Mouse (Mus musculus) midbrain, embryonic 13.5 days (tissue): ENCODE measurements around the gene Anp32b. TPM values are rescaled to one million over a fixed set of nuclear protein-coding genes. Genes with fewer than 3 reads are reported as not detected.

Experiments used
- ATAC-seq: fragments of 200-750 bp; cut with Nextera tagmentation; 2 replicates; pipeline ENCODE4 v1.8.0; 2017; ENCODE audit warnings: mild to moderate bottlenecking, moderate TSS enrichment, moderate library complexity
- H3K27ac ChIP-seq: fragments of 300-500 bp; sonication (generic); 2 replicates; pipeline ENCODE4 v1.5.1; 2015; ENCODE audit warnings: inconsistent platforms, mild to moderate bottlenecking, moderate library complexity
- H3K27me3 ChIP-seq: fragments of 300-500 bp; sonication (generic); 2 replicates; pipeline ENCODE4 v1.6.1; 2015; ENCODE audit warnings: mild to moderate bottlenecking, inconsistent platforms
- H3K36me3 ChIP-seq: fragments of 300-500 bp; sonication (generic); 2 replicates; pipeline ENCODE4 v1.6.1; 2015; ENCODE audit warnings: mild to moderate bottlenecking, inconsistent platforms
- H3K4me1 ChIP-seq: fragments of 300-500 bp; sonication (generic); replicated peaks from 2 replicates; pipeline ENCODE4 v1.6.1; 2015; ENCODE audit warnings: inconsistent platforms
- H3K4me2 ChIP-seq: fragments of 300-500 bp; sonication (generic); replicated peaks from 2 replicates; pipeline ENCODE4 v1.6.1; 2015; ENCODE audit warnings: moderate library complexity, mild to moderate bottlenecking, inconsistent platforms
- H3K4me3 ChIP-seq: fragments of 300-500 bp; sonication (generic); replicated peaks from 2 replicates; pipeline ENCODE4 v1.5.1; 2015; ENCODE audit warnings: mild to moderate bottlenecking, inconsistent platforms
- H3K9ac ChIP-seq: fragments of 300-500 bp; sonication (generic); replicated peaks from 2 replicates; pipeline ENCODE4 v1.6.1; 2015; ENCODE audit warnings: mild to moderate bottlenecking, inconsistent platforms
- H3K9me3 ChIP-seq: fragments of 300-500 bp; sonication (generic); 2 replicates; pipeline ENCODE4 v1.6.1; 2016; ENCODE audit warnings: mild to moderate bottlenecking, inconsistent platforms
- WGBS: fragments of 180-500 bp; shearing (Covaris S2); methylation state at CpG from one replicate; pipeline ENCODE4 v1.1.7; 2015; 5-methylcytosine and 5-hydroxymethylcytosine counted together
- polyA plus RNA-seq: library from polyadenylated mRNA; unstranded; fragments of >200 nt; fragmentation: Nextera tagmentation; extraction: Ambion mirVana; gene quantifications from 2 replicates; pipeline ENCODE4 v1.2.1, GENCODE M21; 2015

The Anp32b gene
- polyA plus RNA-seq, 1 experiment from 2014 or later, result 136 TPM

- Histone ChIP-seq H3K4me2 (no peak overlapping the region), H3K27ac (no peak overlapping the region), H3K9ac (no peak overlapping the region), H3K4me1 (no peaks in the 10 kb centered on the region), H3K4me3 (no peak overlapping the region), H3K36me3 (peaks cover 62% of the 10 kb centered on the region), H3K27me3 (no peaks in the 10 kb centered on the region), H3K9me3 (no peaks in the 10 kb centered on the region)
- 0 out of 2 replicates have a peak, but pooled peaks have one; percentile 58 for ATAC-seq
- WGBS, result 31% methylated on average over 4 of the region's 4 CpGs
These were observed 46.7 kb downstream of the Anp32b start for GRCm38 (mm10) chr4:46497286-46497892.

- H3K36me3 ChIP-seq, result peaks cover 59% of the 10 kb centered on the region
- no peak for ATAC-seq
- no peak overlapping the region for H3K4me2 ChIP-seq
- H3K9me3 ChIP-seq, result no peaks in the 10 kb centered on the region
- H3K27ac ChIP-seq, result no peak overlapping the region
- WGBS, result 70% methylated on average over 3 of the region's 3 CpGs
- H3K9ac ChIP-seq, result no peak overlapping the region
- no peak overlapping the region for H3K4me3 ChIP-seq
- H3K4me1 ChIP-seq, result no peaks in the 10 kb centered on the region
- H3K27me3 ChIP-seq, result no peaks in the 10 kb centered on the region
These were observed 47.8 kb downstream of the Anp32b start for GRCm38 (mm10) chr4:46498511-46498910.

- no peaks in the 10 kb centered on the region for H3K4me1 ChIP-seq
- H3K4me3 ChIP-seq, result no peak overlapping the region
- H3K36me3 ChIP-seq, result peaks cover 54% of the 10 kb centered on the region
- 13% methylated on average over 4 of the region's 4 CpGs for WGBS
- H3K9me3 ChIP-seq, result no peaks in the 10 kb centered on the region
- no peak overlapping the region for H3K9ac ChIP-seq
- H3K27ac ChIP-seq, result no peak overlapping the region
- H3K27me3 ChIP-seq, result no peaks in the 10 kb centered on the region
- H3K4me2 ChIP-seq, result no peak overlapping the region
- ATAC-seq, result no peak
These were observed 48.3 kb downstream of the Anp32b start for GRCm38 (mm10) chr4:46498976-46499375.

- Histone ChIP-seq H3K36me3 (peaks cover 31% of the 10 kb centered on the region), H3K4me2 (no peak overlapping the region), H3K9me3 (no peaks in the 10 kb centered on the region), H3K27ac (no peak overlapping the region), H3K4me1 (0 out of 2 replicates have a peak, but pooled peaks cover 8% of the 10 kb centered on the region), H3K9ac (no peak overlapping the region), H3K4me3 (no peak overlapping the region), H3K27me3 (peaks cover 19% of the 10 kb centered on the region)
- ATAC-seq, result no peak
- 74% methylated on average over 16 of the region's 16 CpGs for WGBS
These were observed 52.2 kb downstream of the Anp32b start for GRCm38 (mm10) chr4:46502606-46503502.

GRCm38 (mm10) chr4:46503881-46504280 lies 53.2 kb downstream of the Anp32b start:
- Histone ChIP-seq H3K27me3 (peaks cover 19% of the 10 kb centered on the region), H3K36me3 (peaks cover 31% of the 10 kb centered on the region), H3K27ac (no peak overlapping the region), H3K4me2 (no peak overlapping the region), H3K4me3 (no peak overlapping the region), H3K4me1 (0 out of 2 replicates have a peak, but pooled peaks cover 8% of the 10 kb centered on the region), H3K9ac (no peak overlapping the region), H3K9me3 (no peaks in the 10 kb centered on the region)
- ATAC-seq, result no peak
- WGBS, result 86% methylated on average over 3 of the region's 3 CpGs

GRCm38 (mm10) chr4:46505361-46506057 lies 54.8 kb downstream of the Anp32b start:
- no peaks in the 10 kb centered on the region for H3K9me3 ChIP-seq
- WGBS, result 74% methylated on average over 8 of the region's 8 CpGs
- H3K4me2 ChIP-seq, result no peak overlapping the region
- H3K36me3 ChIP-seq, result peaks cover 21% of the 10 kb centered on the region
- H3K9ac ChIP-seq, result no peak overlapping the region
- 0 out of 2 replicates have a peak, but pooled peaks cover 8% of the 10 kb centered on the region for H3K4me1 ChIP-seq
- H3K4me3 ChIP-seq, result no peak overlapping the region
- peaks cover 19% of the 10 kb centered on the region for H3K27me3 ChIP-seq
- no peak overlapping the region for H3K27ac ChIP-seq
- no peak for ATAC-seq

- peak; percentile 97 for ATAC-seq
- Histone ChIP-seq H3K9ac (peak overlapping the region; percentile 71), H3K4me2 (peak overlapping the region; percentile 66), H3K4me1 (0 out of 2 replicates have a peak, but pooled peaks cover 8% of the 10 kb centered on the region), H3K9me3 (no peaks in the 10 kb centered on the region), H3K27ac (peak overlapping the region; percentile 37), H3K27me3 (peaks cover 19% of the 10 kb centered on the region), H3K4me3 (peak overlapping the region; percentile 53), H3K36me3 (peaks cover 10% of the 10 kb centered on the region)
- under 1% methylated on average over 92 of the region's 94 CpGs for WGBS
These were observed 56.3 kb downstream of the Anp32b start for GRCm38 (mm10) chr4:46506801-46507610.

- ATAC-seq, result no peak
These were observed 57.2 kb downstream of the Anp32b start for GRCm38 (mm10) chr4:46507736-46508460.

GRCm38 (mm10) chr4:46520491-46520890 lies 69.8 kb downstream of the Anp32b start:
- no peaks in the 10 kb centered on the region for H3K36me3 ChIP-seq
- ATAC-seq, result 0 out of 2 replicates have a peak, but pooled peaks have one; percentile 37
- H3K27me3 ChIP-seq, result no peaks in the 10 kb centered on the region
- H3K4me2 ChIP-seq, result no peak overlapping the region
- 96% methylated on average over 2 of the region's 2 CpGs for WGBS
- H3K9ac ChIP-seq, result no peak overlapping the region
- no peaks in the 10 kb centered on the region for H3K4me1 ChIP-seq
- H3K4me3 ChIP-seq, result no peak overlapping the region
- no peak overlapping the region for H3K27ac ChIP-seq
- H3K9me3 ChIP-seq, result no peaks in the 10 kb centered on the region

More at GRCm38 (mm10) chr4:46507736-46508460, 57.2 kb downstream of the Anp32b start:
- Histone ChIP-seq H3K9me3 (no peaks in the 10 kb centered on the region), H3K27ac (no peak overlapping the region), H3K9ac (no peak overlapping the region), H3K27me3 (peaks cover 19% of the 10 kb centered on the region), H3K4me2 (peak overlapping the region; percentile 66), H3K4me3 (peak overlapping the region; percentile 53; the same call in 1 of the 2 replicates), H3K36me3 (peaks cover 2% of the 10 kb centered on the region; the same call in 1 of the 2 replicates), H3K4me1 (0 out of 2 replicates have a peak, but pooled peaks cover 8% of the 10 kb centered on the region)
- 10% methylated on average over 16 of the region's 16 CpGs for WGBS

GRCm38 (mm10) chr4:46521457-46521856 lies 70.8 kb downstream of the Anp32b start:
- H3K27me3 ChIP-seq, result no peaks in the 10 kb centered on the region
- no peaks in the 10 kb centered on the region for H3K36me3 ChIP-seq
- no peak overlapping the region for H3K9ac ChIP-seq
- no peaks in the 10 kb centered on the region for H3K9me3 ChIP-seq
- no peak for ATAC-seq
- 87% methylated on average over 10 of the region's 10 CpGs for WGBS
- H3K27ac ChIP-seq, result no peak overlapping the region
- no peak overlapping the region for H3K4me3 ChIP-seq
- no peak overlapping the region for H3K4me2 ChIP-seq
- H3K4me1 ChIP-seq, result no peaks in the 10 kb centered on the region
